Mouse (Mus musculus): ENCODE measurements around the gene Tgoln1. TPM values are rescaled to one million over a fixed set of nuclear protein-coding genes. Genes with fewer than 3 reads are reported as not detected.

The Tgoln1 gene
- total RNA-seq (2021) = 10 to 100 TPM; 48.4 to 50.9 TPM

GRCm38 (mm10) chr6:72616643-72617288 lies at the start of gene Tgoln1:
Tgoln1 (minus strand) TSS chr6:72617000.
- DNase-seq (ENCODE audit: extremely low spot score in 1 of 2, low spot score in 2 of 2) = peak; percentile 91 to 97
- intact Hi-C loops (cut with DNase I) = no loop called here

DNA sequence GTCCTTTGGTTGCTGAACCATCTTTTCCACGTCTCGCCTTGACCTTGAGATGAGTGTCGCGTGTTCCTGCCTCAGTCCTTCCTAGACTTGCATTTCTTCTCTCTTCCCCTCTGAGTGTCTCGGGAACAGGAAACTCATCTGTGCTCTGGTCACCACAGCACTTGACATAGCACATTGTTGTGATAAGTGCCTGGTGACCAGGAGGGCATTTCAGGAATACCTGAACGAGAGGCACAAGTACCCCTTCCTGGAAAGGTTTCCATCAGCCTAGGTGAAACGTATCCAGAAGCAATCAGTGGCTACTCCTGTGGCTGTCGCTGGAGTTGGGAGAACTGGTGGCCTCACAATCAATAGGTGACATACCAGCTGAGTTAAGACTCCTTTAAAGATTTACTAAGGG lies 47.5 kb upstream of the Tgoln1 start:
- no peak for DNase-seq (ENCODE audit: extremely low spot score in 1 of 2, low spot score in 2 of 2)
- intact Hi-C loops (cut with DNase I) = no loop called here

GRCm38 (mm10) chr6:72663000-72663399 lies 46.2 kb upstream of the Tgoln1 start:
- intact Hi-C loops (cut with DNase I) = no loop called here
- no peak for DNase-seq (ENCODE audit: extremely low spot score in 1 of 2, low spot score in 2 of 2)

DNA sequence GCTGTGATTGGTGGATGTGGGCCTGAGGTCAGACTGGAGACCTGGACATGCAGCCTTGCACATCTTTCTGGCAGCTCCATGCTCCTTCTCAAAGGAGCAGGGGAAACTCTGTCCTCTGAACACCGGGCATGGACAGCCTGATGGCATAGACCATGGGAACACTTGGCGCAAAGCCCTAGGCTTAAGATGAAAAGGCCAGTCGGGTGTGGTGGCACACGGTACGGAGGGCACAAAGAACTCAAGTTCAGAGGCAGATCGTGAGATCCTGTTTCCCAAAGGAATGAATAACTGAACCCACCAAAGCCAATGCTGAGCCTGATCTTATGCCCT lies 43.6 kb upstream of the Tgoln1 start:
- DNase-seq (ENCODE audit: extremely low spot score in 1 of 2, low spot score in 2 of 2) = no peak
- intact Hi-C loops (cut with DNase I) = no loop called here

- no peak for DNase-seq (ENCODE audit: extremely low spot score in 1 of 2, low spot score in 2 of 2)
- intact Hi-C loops (cut with DNase I) = no loop called here
Measured at GRCm38 (mm10) chr6:72659717-72660390, 43.1 kb upstream of the Tgoln1 start.

GRCm38 (mm10) chr6:72658006-72658405 lies 41.2 kb upstream of the Tgoln1 start:
- no peak for DNase-seq (ENCODE audit: extremely low spot score in 1 of 2, low spot score in 2 of 2)
- intact Hi-C loops (cut with DNase I) = no loop called here

DNA sequence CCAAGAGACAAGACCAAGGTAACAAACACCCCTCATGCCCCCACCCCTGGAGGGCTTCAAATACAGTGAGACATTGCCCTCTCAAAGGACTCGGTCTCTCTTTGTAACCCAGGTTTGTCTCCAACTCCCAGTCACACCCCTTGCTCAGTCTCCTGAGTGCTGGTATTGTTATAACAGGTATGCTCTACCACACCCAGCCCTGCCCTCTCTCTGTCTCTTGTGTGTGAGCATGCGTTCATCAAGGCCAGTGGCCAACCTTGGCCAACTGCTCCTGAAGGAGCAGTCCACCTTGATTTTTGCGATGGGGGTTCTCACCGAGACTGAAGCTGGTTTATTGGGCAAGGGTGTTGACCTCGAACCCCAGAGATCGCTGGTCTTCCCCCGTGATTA lies 39.2 kb upstream of the Tgoln1 start:
- no peak for DNase-seq (ENCODE audit: extremely low spot score in 1 of 2, low spot score in 2 of 2)
- intact Hi-C loops (cut with DNase I) = no loop called here

DNA sequence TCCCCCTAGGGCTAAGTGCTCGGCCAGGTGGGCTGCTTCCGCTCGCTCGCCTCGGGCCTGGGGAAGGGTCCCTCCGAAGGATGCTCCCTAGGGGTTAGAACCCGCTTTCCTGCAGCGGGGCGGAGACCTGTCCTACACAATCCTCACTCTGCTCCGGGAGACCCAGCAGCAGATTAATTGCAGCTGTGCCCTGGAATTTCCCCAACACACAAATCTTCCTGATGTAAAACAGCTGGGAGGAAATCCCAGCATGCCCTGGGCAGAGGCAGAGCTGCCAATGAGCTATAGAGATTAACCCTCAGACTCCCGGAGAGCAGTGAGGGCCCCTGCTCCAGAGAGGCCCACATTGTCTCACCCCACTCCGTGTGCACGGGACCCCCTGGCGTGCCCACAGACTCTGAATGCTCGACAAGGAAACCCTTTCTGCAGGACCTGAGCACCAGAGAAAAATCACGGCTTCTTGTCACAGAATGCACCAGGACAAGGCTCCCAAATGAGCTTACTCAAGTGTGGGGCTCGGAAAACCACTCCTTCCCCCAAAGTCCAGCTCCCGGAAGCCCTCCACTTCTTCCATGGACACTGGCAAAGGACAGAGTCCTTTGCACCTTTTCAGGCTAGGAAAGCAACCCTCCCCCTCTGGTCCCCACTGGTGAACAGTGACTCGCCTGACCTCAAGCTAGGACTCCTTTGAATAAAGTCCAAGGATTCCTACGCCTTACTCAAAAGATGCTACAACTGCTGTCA lies 38.7 kb upstream of the Tgoln1 start:
- DNase-seq (ENCODE audit: extremely low spot score in 1 of 2, low spot score in 2 of 2) = peak in 1 of 2 experiments; percentile 78
- intact Hi-C loops (cut with DNase I) = no loop called here

GRCm38 (mm10) chr6:72654355-72654754 lies 37.6 kb upstream of the Tgoln1 start:
- intact Hi-C loops (cut with DNase I) = no loop called here
- DNase-seq (ENCODE audit: extremely low spot score in 1 of 2, low spot score in 2 of 2) = no peak

- DNase-seq (ENCODE audit: extremely low spot score in 1 of 2, low spot score in 2 of 2) = peak in 1 of 2 experiments; percentile 31
- intact Hi-C loops (cut with DNase I) = no loop called here
Measured at GRCm38 (mm10) chr6:72653419-72653818, 36.6 kb upstream of the Tgoln1 start.

GRCm38 (mm10) chr6:72650338-72650851 lies 33.6 kb upstream of the Tgoln1 start:
- intact Hi-C loops (cut with DNase I) = no loop called here
- DNase-seq (ENCODE audit: extremely low spot score in 1 of 2, low spot score in 2 of 2) = peak; percentile 58 to 64

DNA sequence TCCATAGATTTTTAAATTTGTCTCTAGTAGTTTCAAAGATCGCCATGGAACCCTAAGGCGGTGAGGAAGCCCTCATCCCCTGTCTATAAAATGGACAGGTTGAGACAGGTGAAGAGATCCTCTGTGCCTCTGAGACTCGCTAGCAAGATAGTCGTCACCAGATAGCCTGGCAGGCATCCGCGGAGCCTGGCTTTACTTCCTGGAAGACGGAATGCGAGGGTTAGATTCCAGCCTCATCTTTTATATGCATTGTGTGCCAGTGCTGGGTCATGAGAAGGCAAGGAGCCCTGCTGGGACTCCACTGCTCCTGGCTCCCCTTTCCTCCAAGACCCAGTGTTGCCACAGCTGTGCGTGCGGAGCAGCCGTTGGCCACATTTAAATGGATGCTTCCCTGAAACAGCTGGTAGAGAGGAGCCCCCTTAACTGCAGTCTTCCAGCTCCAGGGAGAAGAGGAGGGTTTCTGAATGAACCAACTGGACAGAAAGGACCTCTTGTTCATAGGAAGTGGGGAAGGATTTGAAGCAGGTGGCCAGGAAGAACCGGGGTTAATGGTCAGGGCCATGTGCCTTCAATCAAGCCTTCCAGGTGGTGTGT lies 31.3 kb upstream of the Tgoln1 start:
- DNase-seq (ENCODE audit: extremely low spot score in 1 of 2, low spot score in 2 of 2) = no peak
- intact Hi-C loops (cut with DNase I) = no loop called here

DNA sequence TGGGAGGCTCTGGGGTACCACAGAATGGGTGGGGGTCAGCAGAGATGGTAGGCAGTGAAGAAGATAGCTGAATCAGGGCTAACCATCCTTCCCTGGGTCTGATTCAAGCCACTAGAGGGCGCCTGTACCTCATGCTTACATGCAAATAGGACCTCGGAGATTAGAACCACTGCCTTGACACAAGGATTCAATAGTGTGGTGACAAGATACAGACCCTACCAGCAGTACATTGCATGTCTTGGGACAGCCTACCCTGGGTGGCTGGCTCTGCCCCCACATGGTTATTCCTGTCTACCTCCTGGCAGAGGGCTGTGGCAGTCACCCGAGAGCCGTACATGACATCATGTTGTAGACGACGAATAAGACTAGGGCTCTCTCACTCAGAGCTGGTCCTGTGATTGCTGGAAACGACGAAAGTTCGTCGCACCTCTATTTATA lies 30.6 kb upstream of the Tgoln1 start:
- peak; percentile 73 for DNase-seq (ENCODE audit: extremely low spot score in 1 of 2, low spot score in 2 of 2)
- intact Hi-C loops (cut with DNase I) = loop anchor here (2.0 kb wide), 1 partner anchor 141 kb away; the partner anchor contains the start of gene Tcf7l1

- intact Hi-C loops (cut with DNase I) = no loop called here
- no peak for DNase-seq (ENCODE audit: extremely low spot score in 1 of 2, low spot score in 2 of 2)
Measured at GRCm38 (mm10) chr6:72645364-72645763, 28.6 kb upstream of the Tgoln1 start.

DNA sequence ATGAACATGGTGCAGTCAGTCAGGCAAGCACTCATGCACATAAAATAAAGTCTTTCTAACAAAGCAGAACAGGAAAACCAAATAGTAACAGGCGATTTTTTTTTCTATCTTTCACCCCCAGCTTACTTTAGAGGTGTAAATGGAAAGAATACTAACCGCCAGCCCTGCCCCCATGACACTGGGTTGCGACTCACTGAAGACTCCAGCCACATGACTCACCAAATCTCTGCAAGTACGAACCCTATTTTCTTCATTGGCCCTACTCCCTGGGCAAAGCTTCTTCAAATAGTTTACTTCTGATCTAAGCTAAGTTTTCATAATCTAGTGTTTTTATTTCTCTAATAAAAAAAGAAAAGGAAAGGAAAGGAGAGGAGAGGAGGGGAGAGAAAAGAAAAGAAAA lies 27.8 kb upstream of the Tgoln1 start:
- DNase-seq (ENCODE audit: extremely low spot score in 1 of 2, low spot score in 2 of 2) = no peak
- intact Hi-C loops (cut with DNase I) = no loop called here

GRCm38 (mm10) chr6:72641218-72641954 lies 24.6 kb upstream of the Tgoln1 start:
- DNase-seq (ENCODE audit: extremely low spot score in 1 of 2, low spot score in 2 of 2) = no peak
- intact Hi-C loops (cut with DNase I) = no loop called here

GRCm38 (mm10) chr6:72636940-72637339 lies 20.1 kb upstream of the Tgoln1 start:
- intact Hi-C loops (cut with DNase I) = loop anchor here (5.0 to 10.0 kb wide), 2 partner anchors 195 to 588 kb away; partner anchors contain the start of gene Dnah6
- DNase-seq (ENCODE audit: extremely low spot score in 1 of 2, low spot score in 2 of 2) = no peak

- DNase-seq (ENCODE audit: extremely low spot score in 1 of 2, low spot score in 2 of 2) = peak; percentile 23 to 57
- intact Hi-C loops (cut with DNase I) = loop anchor here (5.0 to 10.0 kb wide), 2 partner anchors 196 to 589 kb away; partner anchors contain the start of gene Dnah6
Measured at GRCm38 (mm10) chr6:72635760-72636431, 19.1 kb upstream of the Tgoln1 start.
